Mouse (Mus musculus) hindbrain, embryonic 16.5 days (tissue): ENCODE measurements around the gene D10Wsu102e. TPM values are rescaled to one million over a fixed set of nuclear protein-coding genes. Genes with fewer than 3 reads are reported as not detected.
"Not testable (repeated sequence)": the region's sequence is repeated elsewhere in the genome, so short reads cannot be mapped to it uniquely, and the experiment has no call there.

Experiments used
- ATAC-seq: fragments of 200-750 bp; cut with Nextera tagmentation; 2 replicates; pipeline ENCODE4 v1.8.0; 2017; ENCODE audit warnings: moderate TSS enrichment, moderate library complexity
- H3K27ac ChIP-seq: fragments of 300-500 bp; sonication (generic); 2 replicates; pipeline ENCODE4 v1.5.1; 2014; ENCODE audit warnings: low read depth, mild to moderate bottlenecking, control low read depth, low read length, moderate library complexity
- H3K27me3 ChIP-seq: fragments of 300-500 bp; sonication (generic); replicated peaks from 2 replicates; pipeline ENCODE4 v1.6.1; 2014; ENCODE audit warnings: low read length; ENCODE audit not compliant: control insufficient read depth, insufficient read depth
- H3K36me3 ChIP-seq: fragments of 300-500 bp; sonication (generic); 2 replicates; pipeline ENCODE4 v1.6.1; 2014; ENCODE audit warnings: mild to moderate bottlenecking, low read length, moderate library complexity, mixed read lengths; ENCODE audit not compliant: control insufficient read depth, insufficient read depth
- H3K4me1 ChIP-seq: fragments of 300-500 bp; sonication (generic); 2 replicates; pipeline ENCODE4 v1.6.1; 2014; ENCODE audit warnings: low read depth, low read length; ENCODE audit not compliant: control insufficient read depth, insufficient read depth
- H3K4me2 ChIP-seq: fragments of 300-500 bp; sonication (generic); 2 replicates; pipeline ENCODE4 v1.6.1; 2014; ENCODE audit warnings: mild to moderate bottlenecking, low read length, control low read depth, moderate library complexity
- H3K4me3 ChIP-seq: fragments of 300-500 bp; sonication (generic); 2 replicates; pipeline ENCODE4 v1.5.1; 2014; ENCODE audit warnings: mild to moderate bottlenecking, low read length, control low read depth, moderate library complexity
- H3K9ac ChIP-seq: fragments of 300-500 bp; sonication (generic); 2 replicates; pipeline ENCODE4 v1.6.1; 2014; ENCODE audit warnings: low read depth, mild to moderate bottlenecking, control low read depth, low read length, moderate library complexity
- H3K9me3 ChIP-seq: fragments of 300-500 bp; sonication (generic); 2 replicates; pipeline ENCODE4 v1.6.1; 2014; ENCODE audit warnings: mild to moderate bottlenecking, low read length, moderate library complexity; ENCODE audit not compliant: control insufficient read depth
- WGBS: fragments of 180-500 bp; shearing (Covaris S2); extraction: QIAGEN DNeasy Blood & Tissue Kit; methylation state at CpG from one replicate; pipeline ENCODE4 v1.1.7; 2014; 5-methylcytosine and 5-hydroxymethylcytosine counted together
- polyA plus RNA-seq: library from polyadenylated mRNA; unstranded; fragments of >200 nt; fragmentation: Nextera tagmentation; extraction: Ambion mirVana; gene quantifications from 2 replicates; pipeline ENCODE4 v1.2.1, GENCODE M21; 2015

The D10Wsu102e gene
- polyA plus RNA-seq, 1 experiment from 2014 or later = 0.78 TPM

GRCm38 (mm10) chr10:83405031-83405430 is 45.0 kb downstream of the D10Wsu102e start:
- Histone ChIP-seq H3K9ac (no peak overlapping the region), H3K4me2 (no peak overlapping the region), H3K27me3 (no peaks in the 10 kb centered on the region), H3K27ac (no peak overlapping the region), H3K4me1 (no peaks in the 10 kb centered on the region), H3K36me3 (peaks cover 7% of the 10 kb centered on the region), H3K9me3 (peaks cover 6% of the 10 kb centered on the region), H3K4me3 (no peak overlapping the region)
- 90% methylated on average over 11 of the region's 11 CpGs for WGBS
- ATAC-seq = no peak

- peaks cover 7% of the 10 kb centered on the region for H3K9me3 ChIP-seq
- no peak overlapping the region for H3K4me3 ChIP-seq
- H3K4me2 ChIP-seq = no peak overlapping the region
- no peaks in the 10 kb centered on the region for H3K4me1 ChIP-seq
- H3K36me3 ChIP-seq = peaks cover 7% of the 10 kb centered on the region
- no peak for ATAC-seq
- no peaks in the 10 kb centered on the region for H3K27me3 ChIP-seq
- 94% methylated on average over 11 of the region's 11 CpGs for WGBS
- H3K27ac ChIP-seq = no peak overlapping the region
- no peak overlapping the region for H3K9ac ChIP-seq
Measured at GRCm38 (mm10) chr10:83405711-83406110, 45.7 kb downstream of the D10Wsu102e start.

GRCm38 (mm10) chr10:83407141-83407540 is 47.1 kb downstream of the D10Wsu102e start:
- Histone ChIP-seq H3K9ac (no peak overlapping the region), H3K4me3 (no peak overlapping the region), H3K9me3 (peaks cover 16% of the 10 kb centered on the region), H3K4me1 (no peaks in the 10 kb centered on the region), H3K27me3 (no peaks in the 10 kb centered on the region), H3K27ac (no peak overlapping the region), H3K36me3 (peaks cover 13% of the 10 kb centered on the region), H3K4me2 (no peak overlapping the region)
- 99% methylated on average over 10 of the region's 10 CpGs for WGBS
- ATAC-seq = no peak

- H3K36me3 ChIP-seq = peaks cover 15% of the 10 kb centered on the region
- H3K4me1 ChIP-seq, H3K4me2 ChIP-seq, H3K9ac ChIP-seq, H3K27ac ChIP-seq, H3K4me3 ChIP-seq, H3K27me3 ChIP-seq, ATAC-seq: not testable (repeated sequence)
- peaks cover 22% of the 10 kb centered on the region for H3K9me3 ChIP-seq
- WGBS = 97% methylated on average over 16 of the region's 16 CpGs
Measured at GRCm38 (mm10) chr10:83418466-83418865, 58.4 kb downstream of the D10Wsu102e start.

GRCm38 (mm10) chr10:83448582-83448981 is 88.6 kb downstream of the D10Wsu102e start:
- no peaks in the 10 kb centered on the region for H3K4me1 ChIP-seq
- no peak overlapping the region for H3K4me2 ChIP-seq
- no peaks in the 10 kb centered on the region for H3K27me3 ChIP-seq
- peaks cover 40% of the 10 kb centered on the region for H3K9me3 ChIP-seq
- H3K9ac ChIP-seq = no peak overlapping the region
- H3K36me3 ChIP-seq = peaks cover 3% of the 10 kb centered on the region; the same call in 1 of the 2 replicates
- no peak overlapping the region for H3K4me3 ChIP-seq
- ATAC-seq = no peak
- WGBS = 94% methylated on average over 7 of the region's 7 CpGs
- H3K27ac ChIP-seq = no peak overlapping the region

- H3K4me3 ChIP-seq = no peak overlapping the region
- 94% methylated on average over 3 of the region's 3 CpGs for whole genome bisulfite sequencing
- no peak overlapping the region for H3K27ac ChIP-seq
- H3K27me3 ChIP-seq = no peaks in the 10 kb centered on the region
- peaks cover 7% of the 10 kb centered on the region for H3K36me3 ChIP-seq
- H3K4me2 ChIP-seq = no peak overlapping the region
- no peak for ATAC-seq
- H3K9ac ChIP-seq = no peak overlapping the region
- H3K9me3 ChIP-seq = peaks cover 42% of the 10 kb centered on the region
- no peaks in the 10 kb centered on the region for H3K4me1 ChIP-seq
Measured at GRCm38 (mm10) chr10:83457531-83457930, 97.5 kb downstream of the D10Wsu102e start.

- Histone ChIP-seq H3K9ac (no peak overlapping the region), H3K36me3 (no peaks in the 10 kb centered on the region), H3K27me3 (no peaks in the 10 kb centered on the region), H3K27ac (no peak overlapping the region), H3K9me3 (peaks cover 6% of the 10 kb centered on the region), H3K4me1 (no peaks in the 10 kb centered on the region), H3K4me2 (no peak overlapping the region), H3K4me3 (no peak overlapping the region)
- no peak for ATAC-seq
- WGBS = 94% methylated on average over 13 of the region's 13 CpGs
Measured at GRCm38 (mm10) chr10:83475226-83475625, 115.2 kb downstream of the D10Wsu102e start.

GRCm38 (mm10) chr10:83477286-83477685 is 117.3 kb downstream of the D10Wsu102e start:
- Histone ChIP-seq H3K4me2 (no peak overlapping the region), H3K9me3 (peaks cover 6% of the 10 kb centered on the region; the same call in 1 of the 2 replicates), H3K36me3 (no peaks in the 10 kb centered on the region), H3K9ac (no peak overlapping the region), H3K27ac (no peak overlapping the region), H3K27me3 (no peaks in the 10 kb centered on the region), H3K4me1 (no peaks in the 10 kb centered on the region), H3K4me3 (no peak overlapping the region)
- ATAC-seq = no peak
- WGBS = 81% methylated on average over 5 of the region's 5 CpGs

- no peak overlapping the region for H3K4me2 ChIP-seq
- no peaks in the 10 kb centered on the region for H3K9me3 ChIP-seq
- H3K4me1 ChIP-seq = no peaks in the 10 kb centered on the region
- no peak overlapping the region for H3K9ac ChIP-seq
- no peak overlapping the region for H3K27ac ChIP-seq
- peaks cover 7% of the 10 kb centered on the region for H3K36me3 ChIP-seq
- 92% methylated on average over 6 of the region's 6 CpGs for WGBS
- no peak for ATAC-seq
- no peaks in the 10 kb centered on the region for H3K27me3 ChIP-seq
- no peak overlapping the region for H3K4me3 ChIP-seq
Measured at GRCm38 (mm10) chr10:83490506-83490905, 130.5 kb downstream of the D10Wsu102e start.

- peaks cover 6% of the 10 kb centered on the region; the same call in 1 of the 2 replicates for H3K36me3 ChIP-seq
- H3K9ac ChIP-seq = no peak overlapping the region
- no peak overlapping the region for H3K4me3 ChIP-seq
- H3K9me3 ChIP-seq = no peaks in the 10 kb centered on the region
- H3K4me2 ChIP-seq = no peak overlapping the region
- no peak overlapping the region for H3K27ac ChIP-seq
- H3K4me1 ChIP-seq = no peaks in the 10 kb centered on the region
- no peaks in the 10 kb centered on the region for H3K27me3 ChIP-seq
- 90% methylated on average over 13 of the region's 13 CpGs for WGBS
- no peak for ATAC-seq
Measured at GRCm38 (mm10) chr10:83497321-83497720, 137.3 kb downstream of the D10Wsu102e start.
